Mouse (Mus musculus): Measurements from ENCODE around the gene Ssrp1. TPM values are rescaled to one million over a fixed set of nuclear protein-coding genes. Genes with fewer than 3 reads are reported as not detected.
A peak's percentile ranks its signal among the peaks of the same experiment; 100 is the strongest.

The Ssrp1 gene
- total RNA-seq (2021) = 100 to 1,000 TPM; 146 to 154 TPM

DNA sequence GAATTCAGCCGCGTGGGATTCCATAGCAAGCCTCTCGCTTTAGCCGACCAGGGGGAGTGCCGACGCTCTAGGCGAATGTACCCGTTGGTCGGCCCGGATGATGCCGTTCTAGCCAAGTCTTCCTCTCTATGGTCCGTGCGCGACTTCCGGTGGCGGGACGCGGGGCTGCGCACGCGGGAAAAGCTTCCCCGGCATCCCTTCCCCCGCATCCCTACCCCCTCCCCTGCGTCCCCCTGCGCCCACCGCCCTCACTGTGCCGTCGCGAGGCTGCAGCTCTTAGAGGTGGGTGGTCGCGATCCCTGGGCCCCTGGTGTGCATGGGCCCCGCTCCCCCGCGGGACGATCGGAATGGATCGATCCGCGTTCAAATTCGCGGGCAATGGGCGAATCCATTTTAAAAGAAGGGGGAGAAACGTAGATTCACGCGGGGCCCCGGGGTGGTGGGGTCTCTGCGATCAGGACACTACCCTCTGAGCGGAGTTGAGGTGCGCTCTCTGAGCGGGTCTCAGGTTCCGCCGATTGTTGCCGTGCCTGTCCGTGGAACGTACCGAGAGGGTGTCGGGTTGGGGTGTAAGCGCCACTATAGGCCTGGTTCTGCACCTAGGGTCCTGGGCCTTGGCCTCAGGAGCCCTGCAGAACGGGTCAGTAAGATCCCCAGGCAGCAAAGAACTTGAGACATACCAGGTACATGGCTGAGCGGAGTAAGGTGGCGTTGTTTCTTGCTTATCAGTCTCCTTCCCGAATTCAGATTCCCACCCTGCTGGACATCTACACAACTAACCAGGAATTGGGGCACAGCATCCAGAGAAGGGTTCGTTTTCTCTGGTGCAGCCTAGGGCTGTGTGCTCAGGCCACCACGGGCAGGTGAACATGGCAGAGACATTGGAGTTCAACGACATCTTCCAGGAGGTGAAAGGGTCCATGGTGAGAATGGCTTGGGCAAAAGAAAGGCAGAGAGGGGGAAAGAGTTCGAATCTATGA is at the start of gene Ssrp1, which contains the start of gene P2rx3:
Gene Ssrp1 (plus strand): TSS at position 188 of the 980 bp plus-strand sequence.
Gene P2rx3 (minus strand): TSS at position 416 of the 980 bp plus-strand sequence.
- peak; percentile 91 for DNase-seq
- intact Hi-C loops (cut with DNase I) = loop anchor here (10.0 kb wide), 1 partner anchor 203 kb away; the partner anchor contains the start of gene Slc43a1

DNA sequence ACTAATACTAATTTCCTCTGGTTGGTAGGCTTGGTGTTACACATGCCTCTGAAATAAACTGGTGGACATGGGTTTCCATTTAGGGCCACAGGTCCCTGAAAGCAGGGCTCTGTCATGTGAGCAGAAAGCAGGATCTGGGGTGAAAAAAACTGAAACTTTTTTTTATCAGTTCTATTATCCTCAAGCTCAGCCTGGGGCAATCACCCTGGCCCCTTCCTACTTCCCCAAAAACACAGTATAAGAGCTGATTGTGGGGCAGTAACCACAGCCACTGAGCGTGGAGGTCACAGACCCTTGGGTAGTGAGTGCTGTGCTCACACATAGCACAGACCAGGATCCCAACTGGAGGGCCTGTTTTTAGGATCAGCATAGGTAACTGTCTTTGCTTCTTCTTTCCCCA is 49.1 kb upstream of the Ssrp1 start, which contains the start of gene Prg3:
Gene Prg3 (plus strand): TSS at position 286 of the 400 bp plus-strand sequence.
- intact Hi-C loops (cut with DNase I) = no loop called here
- DNase-seq = no peak

DNA sequence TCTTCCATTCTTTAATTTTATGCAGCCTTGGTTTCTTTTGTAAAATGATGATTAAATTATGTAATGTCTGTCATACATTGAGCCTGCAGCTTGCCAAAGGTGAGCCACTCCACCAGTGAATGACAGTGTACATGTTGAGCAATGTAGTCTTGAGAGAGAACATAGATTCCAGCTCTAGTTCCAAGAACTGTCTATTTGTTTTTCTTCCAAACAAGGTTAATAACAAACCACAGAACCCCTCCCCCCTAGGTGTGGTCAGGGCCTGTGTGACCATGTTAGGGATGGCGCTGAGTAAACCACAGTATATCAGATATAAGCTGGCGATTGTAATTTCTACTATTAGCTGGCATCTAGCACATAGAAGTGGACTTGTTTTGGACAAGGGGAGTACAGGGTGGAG is 40.7 kb upstream of the Ssrp1 start:
- no peak for DNase-seq
- intact Hi-C loops (cut with DNase I) = no loop called here

DNA sequence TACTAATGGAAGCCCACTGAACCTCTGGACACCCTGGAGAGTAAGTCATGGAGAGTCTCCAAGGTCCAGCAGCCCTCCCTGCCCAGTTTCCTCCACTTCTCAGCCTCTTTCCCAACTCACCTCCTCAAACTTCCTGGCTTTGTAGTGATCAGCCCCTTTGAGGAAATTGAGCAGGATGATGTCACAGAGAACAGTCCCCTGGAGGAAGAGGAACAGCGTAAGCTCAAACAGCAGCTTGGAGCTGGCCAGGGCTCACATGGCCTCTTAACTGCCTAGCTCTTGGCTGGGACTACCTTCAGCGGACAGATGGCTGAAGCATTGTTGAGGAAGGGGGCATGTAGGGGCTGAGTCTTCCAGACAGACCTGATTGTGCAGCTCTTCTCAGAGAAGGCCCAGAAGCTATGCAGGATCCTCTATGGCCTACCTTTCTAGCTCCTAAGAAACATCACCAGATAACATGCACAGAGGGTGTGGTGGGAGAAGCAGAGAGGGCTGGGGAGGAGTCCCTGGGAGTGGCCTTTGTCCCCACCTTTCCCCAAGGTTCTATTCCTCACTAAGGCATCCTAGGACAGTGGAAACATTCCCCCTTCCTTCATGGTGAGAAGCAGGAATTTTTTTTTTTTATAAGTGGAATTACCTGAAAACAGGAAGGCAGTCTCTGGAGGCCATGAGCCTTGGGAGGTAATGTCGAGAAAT is 37.4 kb upstream of the Ssrp1 start:
- intact Hi-C loops (cut with DNase I) = no loop called here
- no peak for DNase-seq

DNA sequence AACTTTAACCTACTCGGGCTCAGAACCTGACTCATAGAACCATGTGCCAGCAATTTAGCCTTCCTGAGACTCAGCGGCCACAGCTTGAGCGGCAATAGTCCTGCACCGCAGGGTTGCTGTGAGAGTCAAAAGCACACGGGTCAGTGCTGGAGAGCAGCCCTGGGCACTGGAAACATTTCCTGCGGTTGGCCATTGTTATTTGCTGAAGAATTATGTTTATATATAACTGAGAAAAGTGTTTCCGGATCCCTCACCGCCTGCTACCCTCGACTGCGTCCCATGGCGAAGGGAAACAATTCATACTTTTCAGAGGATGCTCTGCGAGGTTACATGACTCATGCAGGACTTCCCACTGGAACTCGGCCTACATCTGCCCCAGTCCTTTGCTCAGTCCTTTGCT is 35.5 kb upstream of the Ssrp1 start:
- DNase-seq = no peak
- intact Hi-C loops (cut with DNase I) = no loop called here

DNA sequence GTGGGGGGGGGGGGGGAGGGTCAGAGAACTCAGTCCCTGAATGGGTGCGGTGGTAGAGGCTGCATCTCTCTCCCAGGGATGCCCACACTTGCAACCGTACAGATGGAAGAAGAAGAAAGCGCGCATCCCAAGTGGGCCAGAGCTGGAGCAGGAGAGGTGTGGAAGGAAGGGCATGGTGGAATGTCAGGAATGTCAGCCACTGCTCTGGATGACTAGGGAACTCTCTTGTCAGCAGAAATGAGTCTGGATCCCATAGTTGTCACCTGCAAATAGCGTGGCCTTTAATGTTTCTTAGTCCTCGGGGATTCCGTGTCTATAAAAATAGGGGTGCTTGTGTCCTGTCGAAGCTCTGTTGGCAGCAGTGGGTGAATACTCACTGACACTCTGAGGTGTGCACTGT is 34.5 kb upstream of the Ssrp1 start:
- DNase-seq = no peak
- intact Hi-C loops (cut with DNase I) = no loop called here

DNA sequence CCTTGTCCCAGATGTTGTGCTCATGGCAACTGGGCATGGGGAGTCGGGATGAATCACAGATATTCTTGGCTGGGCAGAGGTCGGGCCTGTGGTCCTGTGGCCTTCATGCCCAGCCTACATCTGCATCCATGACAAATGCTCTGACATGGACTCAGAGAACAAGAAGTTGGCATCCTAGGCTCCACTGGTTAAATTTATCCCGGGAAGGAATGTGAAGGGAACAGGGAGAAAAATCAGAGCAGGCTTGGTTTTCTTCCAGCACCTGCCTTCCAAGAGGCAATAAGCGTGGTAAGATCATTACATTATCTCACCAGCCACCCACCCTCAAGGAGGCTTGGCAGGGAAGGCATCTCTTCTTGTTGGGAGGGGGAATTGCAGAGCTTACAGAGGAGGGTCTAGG is 32.7 kb upstream of the Ssrp1 start:
- DNase-seq = no peak
- intact Hi-C loops (cut with DNase I) = no loop called here

DNA sequence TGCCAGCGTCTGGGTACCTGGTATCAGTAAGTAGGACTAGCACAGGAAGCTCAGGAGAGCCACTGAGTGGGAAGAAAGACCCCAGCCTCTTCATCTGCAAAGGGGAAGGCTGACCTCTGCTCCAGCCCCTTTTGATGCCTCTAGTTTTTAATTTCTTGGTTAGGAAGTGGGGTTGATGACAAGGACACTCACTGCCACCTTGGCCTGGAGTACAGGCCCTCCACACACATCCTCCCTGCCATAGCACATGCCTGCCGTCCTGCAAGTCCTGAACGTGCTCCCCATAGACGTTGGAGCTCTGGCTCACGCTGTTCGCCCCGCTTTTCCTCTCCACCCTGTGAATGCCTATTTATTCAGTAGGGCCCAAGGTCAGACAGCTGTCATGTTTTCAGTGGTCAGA is 30.4 kb upstream of the Ssrp1 start:
- DNase-seq = no peak
- intact Hi-C loops (cut with DNase I) = no loop called here

DNA sequence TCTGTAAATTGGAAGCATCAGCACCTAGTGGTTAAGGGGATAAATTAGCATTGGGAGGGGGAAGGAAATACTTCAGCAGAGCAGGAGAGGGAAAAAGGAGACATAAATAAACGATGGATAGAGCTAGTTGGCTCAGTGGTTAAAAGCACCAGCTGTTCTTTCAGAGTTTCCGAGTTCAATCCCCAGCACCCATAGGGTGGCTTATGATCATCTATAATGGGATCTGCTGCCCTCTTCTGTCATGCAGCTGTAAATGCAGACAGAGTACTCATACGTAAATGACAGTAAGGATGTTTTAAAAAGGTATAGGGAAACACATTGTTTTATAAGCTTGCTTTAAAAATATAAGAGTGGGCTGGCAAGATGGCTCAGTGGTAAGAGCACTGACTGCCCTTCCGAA is 29.3 kb upstream of the Ssrp1 start:
- DNase-seq = no peak
- intact Hi-C loops (cut with DNase I) = no loop called here

DNA sequence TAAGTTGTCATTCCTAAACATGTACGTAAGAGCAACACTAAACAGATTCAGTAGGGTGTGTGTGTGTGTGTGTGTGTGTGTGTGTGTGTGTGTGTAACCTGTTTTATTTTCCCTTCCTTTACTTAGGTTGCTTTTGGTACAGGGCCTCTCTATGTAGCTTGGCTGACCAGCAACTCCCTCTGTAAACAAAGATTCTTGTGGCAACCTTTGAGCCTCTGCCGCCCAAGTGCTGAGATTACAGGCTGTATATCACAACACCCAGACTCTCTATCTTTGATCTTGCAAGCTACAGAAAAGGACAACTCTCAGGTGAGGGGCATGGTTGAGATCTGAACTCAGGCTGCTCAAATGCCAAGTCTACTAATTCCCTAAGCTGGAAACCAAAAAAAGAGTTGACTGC is 27.8 kb upstream of the Ssrp1 start:
- no peak for DNase-seq
- intact Hi-C loops (cut with DNase I) = no loop called here

DNA sequence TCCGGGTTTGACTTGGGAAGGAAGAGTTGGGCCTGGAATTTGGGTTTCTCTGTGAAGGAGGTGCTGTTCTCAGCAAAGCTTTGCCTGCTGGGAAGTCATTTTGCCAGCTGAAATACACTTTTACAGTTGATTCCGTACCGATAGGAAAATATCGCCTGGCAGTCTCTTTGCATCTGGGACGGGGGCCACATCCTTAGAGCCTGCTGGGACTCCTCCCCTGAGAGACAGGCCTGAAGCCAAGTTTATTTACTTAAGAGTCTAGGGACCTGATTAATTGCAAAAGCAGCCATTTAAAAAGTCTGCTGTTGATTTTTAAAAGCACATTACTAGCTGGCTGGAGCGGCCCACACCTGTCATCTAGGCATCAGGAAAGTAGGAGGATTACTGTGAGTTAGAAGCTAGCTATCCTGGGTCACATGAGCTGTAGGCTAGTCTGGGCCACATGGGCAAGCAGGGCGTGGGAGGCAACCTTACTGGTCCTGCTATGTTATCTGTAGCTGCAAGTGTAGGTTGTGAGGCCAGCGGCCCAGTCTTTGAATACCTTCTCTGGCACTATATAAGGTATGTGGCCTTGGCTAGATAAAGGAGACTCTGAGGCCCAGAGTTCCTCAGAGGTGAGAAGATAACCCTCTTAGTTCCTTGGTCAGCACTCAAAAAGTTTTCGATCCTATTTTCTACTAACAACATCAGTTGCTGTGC is 25.0 kb upstream of the Ssrp1 start:
- intact Hi-C loops (cut with DNase I) = no loop called here
- no peak for DNase-seq

DNA sequence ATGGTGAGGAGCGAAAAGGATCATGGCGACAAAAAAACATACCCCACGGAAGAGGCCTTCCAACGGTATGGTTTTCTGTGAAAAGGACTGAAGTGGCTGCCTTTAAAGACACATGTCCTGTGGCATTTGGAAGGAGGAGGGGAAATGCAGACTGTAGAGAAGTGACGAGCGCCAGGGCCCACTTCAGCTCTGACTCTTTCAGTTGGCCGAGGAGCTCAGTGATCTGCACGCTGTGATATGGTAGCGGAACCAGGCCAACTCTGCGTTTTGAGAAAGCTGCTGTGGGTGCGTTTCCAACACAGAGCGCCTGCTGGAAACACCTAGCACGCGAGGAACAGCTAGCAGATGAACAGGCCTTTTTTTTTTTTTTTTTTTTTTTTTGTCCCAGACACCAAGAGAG is 24.4 kb upstream of the Ssrp1 start:
- DNase-seq = no peak
- intact Hi-C loops (cut with DNase I) = no loop called here

DNA sequence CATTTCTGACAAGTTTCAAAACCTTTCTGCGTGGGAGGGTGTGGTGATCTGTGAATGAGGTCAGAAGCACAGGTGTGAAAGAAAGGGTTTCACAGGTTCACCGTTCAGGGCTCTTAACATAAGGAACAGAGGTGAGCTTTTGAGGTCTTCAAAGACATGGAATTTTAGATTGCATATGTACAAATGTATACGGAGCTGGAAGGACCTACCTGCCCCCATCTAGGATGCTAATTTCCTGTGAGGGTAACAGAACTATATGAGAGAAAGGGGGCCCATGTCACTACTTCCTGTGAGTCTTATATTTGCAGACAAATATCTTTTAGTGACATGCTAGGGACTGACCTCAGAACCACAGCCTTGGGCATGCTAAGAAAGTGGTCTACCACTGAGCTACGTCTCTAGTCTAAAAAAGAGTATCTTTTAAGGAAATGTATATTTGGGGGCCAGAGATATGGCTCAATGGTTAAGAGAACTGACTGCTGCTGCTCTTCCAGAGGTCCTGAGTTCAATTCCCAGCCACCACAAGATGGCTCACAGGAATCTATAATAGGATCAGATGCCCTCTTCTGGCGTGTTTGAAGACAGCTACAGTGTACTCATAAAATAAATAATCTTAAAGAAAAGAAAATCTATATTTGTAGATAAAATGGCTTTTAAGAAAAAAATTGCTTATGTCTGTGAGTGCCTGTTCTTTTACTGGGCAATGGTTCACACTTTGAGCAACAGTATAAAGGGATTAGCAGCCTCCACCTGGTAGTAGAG is 23.0 kb upstream of the Ssrp1 start:
- no peak for DNase-seq
- intact Hi-C loops (cut with DNase I) = no loop called here

DNA sequence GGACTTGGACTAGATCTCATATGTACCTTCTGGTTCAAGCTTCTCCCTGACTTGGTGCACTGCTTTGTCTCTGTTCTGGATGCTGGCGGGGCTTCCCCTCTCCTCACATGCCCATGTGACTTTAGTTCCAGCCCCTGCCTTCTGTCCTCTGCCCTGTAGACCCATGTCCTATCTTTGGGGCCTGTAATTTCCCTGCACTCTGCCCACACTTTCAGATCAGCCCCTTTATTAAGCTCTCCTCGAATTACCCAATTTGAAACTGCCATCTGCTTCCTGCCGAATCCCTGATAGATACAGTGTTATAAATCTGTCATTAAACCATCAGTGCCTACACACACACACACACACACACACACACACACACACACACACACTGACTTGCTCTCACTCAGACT is 22.4 kb upstream of the Ssrp1 start:
- DNase-seq = no peak
- intact Hi-C loops (cut with DNase I) = no loop called here

DNA sequence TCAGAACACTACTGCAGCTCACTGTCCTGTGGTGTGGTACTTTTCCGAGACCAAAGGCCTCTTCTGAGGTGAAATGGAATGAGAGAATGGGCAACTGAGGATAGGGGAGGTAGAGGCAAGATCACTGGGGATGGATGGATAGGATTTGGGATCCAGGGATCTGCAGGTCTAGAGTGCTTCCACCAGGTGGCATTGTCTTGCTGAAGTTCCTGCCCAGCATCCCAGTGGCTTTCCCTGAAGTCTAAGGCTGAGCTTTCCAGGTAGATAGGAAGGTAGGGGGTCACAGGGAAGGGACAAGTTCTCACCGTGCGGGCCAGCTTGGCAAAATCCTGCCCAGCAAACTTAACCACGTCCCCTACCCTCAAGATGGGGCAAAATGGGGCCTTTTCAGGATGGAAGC is 15.0 kb upstream of the Ssrp1 start:
- DNase-seq = no peak
- intact Hi-C loops (cut with DNase I) = no loop called here

DNA sequence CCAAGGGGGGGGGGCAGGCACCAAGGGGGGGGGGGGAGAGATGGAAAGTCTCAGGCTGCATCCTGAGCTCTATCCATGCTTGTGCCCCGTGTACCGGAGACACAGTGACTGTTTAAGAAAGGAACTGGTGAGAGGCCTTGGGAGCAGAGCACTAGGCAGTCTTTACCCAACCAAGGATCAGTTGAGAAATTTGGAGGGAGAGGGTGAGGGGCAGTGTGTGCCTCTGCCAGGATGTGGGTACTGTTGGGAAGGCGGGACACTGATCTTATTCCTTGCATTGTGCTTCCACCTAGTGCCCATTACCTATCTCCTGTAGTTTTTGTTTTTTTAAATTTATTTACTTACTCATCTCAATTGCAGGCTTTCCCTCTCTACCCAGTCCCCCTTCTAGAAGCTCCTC is 10.9 kb upstream of the Ssrp1 start:
- DNase-seq = no peak
- intact Hi-C loops (cut with DNase I) = no loop called here

DNA sequence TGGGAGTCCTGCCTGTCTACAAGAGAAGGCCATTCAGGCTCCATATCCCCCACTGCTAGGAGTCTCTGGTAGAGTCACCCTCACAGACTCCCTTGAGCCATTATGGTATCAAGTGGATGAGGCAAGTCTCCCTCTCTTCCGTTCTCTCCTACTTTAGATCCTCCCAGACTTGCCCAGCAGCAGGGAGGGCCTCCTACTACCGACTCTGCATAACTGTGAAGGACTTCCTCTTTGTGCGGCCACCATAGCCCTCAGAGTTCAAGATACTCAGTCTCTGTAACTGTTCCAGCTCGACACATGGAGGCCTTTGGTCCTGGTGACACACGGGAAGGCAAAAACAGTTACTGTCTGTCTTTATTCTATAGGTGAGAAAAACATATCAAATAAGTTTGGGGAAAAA is 9.8 kb upstream of the Ssrp1 start:
- DNase-seq = no peak
- intact Hi-C loops (cut with DNase I) = no loop called here

DNA sequence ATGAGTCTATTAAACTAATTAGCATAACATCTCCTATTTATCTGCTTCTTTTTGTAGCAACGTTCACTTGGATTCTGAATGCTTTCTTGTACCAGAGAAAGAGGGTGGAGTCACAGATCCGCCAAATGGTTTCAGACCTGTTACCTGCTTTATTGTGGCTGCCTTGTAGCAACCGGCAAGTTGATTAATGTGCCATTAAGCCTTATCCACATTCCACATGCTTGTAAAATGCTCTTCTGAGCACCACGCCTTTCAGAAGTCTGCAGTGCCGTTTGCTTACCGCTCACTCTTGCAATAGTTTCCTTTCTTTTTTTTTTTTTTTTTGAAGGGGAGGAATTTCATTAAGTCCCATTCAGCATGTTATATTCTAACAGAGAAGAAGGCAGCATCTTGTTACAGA is 7.1 kb upstream of the Ssrp1 start:
- intact Hi-C loops (cut with DNase I) = loop anchor here (10.0 kb wide), 1 partner anchor 195 kb away; the partner anchor contains the start of gene Slc43a1
- DNase-seq = no peak

DNA sequence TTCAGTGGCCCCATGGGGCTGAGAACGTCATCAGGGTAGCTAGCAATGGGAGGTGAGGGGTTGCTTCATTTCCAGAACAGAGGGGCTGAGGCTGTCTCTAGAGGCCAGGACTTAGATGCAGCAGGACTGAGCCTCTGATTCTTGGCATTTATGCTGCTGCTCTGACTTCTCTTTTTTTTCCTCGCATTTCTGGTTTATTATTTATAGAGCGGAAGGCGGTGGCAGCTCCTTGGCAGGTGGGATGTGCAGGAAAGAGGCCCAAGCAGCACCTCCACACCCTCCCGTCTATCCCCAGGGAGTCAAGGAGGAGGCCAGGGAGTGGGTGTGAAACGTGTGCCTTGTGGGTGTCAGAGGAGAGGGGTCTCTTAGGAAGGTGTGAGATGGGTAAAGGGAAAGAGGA is 6.0 kb upstream of the Ssrp1 start:
- intact Hi-C loops (cut with DNase I) = loop anchor here (10.0 kb wide), 1 partner anchor 196 kb away; the partner anchor contains the start of gene Slc43a1
- no peak for DNase-seq

DNA sequence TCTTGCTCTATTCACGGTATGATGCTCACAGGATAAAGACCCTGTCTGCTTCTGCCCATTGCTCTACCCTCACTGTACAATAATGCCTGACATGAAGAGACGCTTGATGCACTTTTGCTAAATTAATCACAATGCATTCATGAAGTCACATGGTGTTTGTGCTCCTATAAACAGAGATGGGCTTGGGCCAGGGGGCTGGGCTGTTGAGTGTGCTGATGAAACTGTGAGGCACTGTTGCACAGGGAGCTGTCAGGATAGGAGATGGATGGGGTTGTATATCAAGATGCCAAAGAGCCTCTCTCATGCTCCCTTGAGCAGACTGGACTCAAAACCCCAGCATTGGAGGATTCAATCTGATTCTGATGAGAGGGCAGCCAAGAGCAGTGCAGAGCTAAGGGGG is 3.9 kb upstream of the Ssrp1 start:
- no peak for DNase-seq
- intact Hi-C loops (cut with DNase I) = loop anchor here (10.0 kb wide), 1 partner anchor 198 kb away; the partner anchor contains the start of gene Slc43a1
